Mouse (Mus musculus) left cerebral cortex, postnatal 14 days (tissue): Measurements from ENCODE around the gene Apoe. TPM values are rescaled to one million over a fixed set of nuclear protein-coding genes. Genes with fewer than 3 reads are reported as not detected.
A peak's percentile ranks its signal among the peaks of the same experiment; 100 is the strongest.

Experiments used
- DNase-seq, 2 experiments: peaks; one replicate each; pipeline ENCODE4 v3.0.0; 2021 to 2022; ENCODE audit warnings: low spot score in 2 of 2, mixed read lengths in 1 of 2
- intact Hi-C: fragments of 180-260 bp; cut with DNase I; formaldehyde crosslinking; loops from one replicate; pipeline ENCODE4 v1.15.1; 2025
- long read RNA-seq, 2 experiments: library from polyadenylated mRNA; stranded (forward); transcript quantifications; one replicate each; pipeline ENCODE4 v2.0.0; 2021
- total RNA-seq, 2 experiments: library from RNA; stranded (reverse); gene quantifications; 2 replicates each; pipeline ENCODE4 v1.2.3; 2021

The Apoe gene
- total RNA-seq: 1,000 to 10,000 TPM; 1,873 to 2,039 TPM
- long read RNA-seq, experiment 1, transcript Apoe-206 (4 exons, 1,408 nt): major isoform, 3,898 of 5,491 reads
- long read RNA-seq, experiment 1, transcript Apoe-205 (3 exons, 1,221 nt): minor isoform, 50 of 5,491 reads
- long read RNA-seq, experiment 1, transcript Apoe-210 (3 exons, 514 nt): minor isoform, 12 of 5,491 reads
- long read RNA-seq, experiment 1, partial matches to known transcripts: 15 of 5,491 reads
- long read RNA-seq, experiment 1, other reads (novel, unspliced or antisense): 1,513 of 5,491 reads
- long read RNA-seq, experiment 2, transcript Apoe-205 (3 exons, 1,221 nt): minor isoform, 56 of 4,463 reads
- long read RNA-seq, experiment 2, transcript Apoe-204 (5 exons, 817 nt): minor isoform, 5 of 4,463 reads
- long read RNA-seq, experiment 2, transcript Apoe-206 (4 exons, 1,408 nt): major isoform, 2,982 of 4,463 reads
- long read RNA-seq, experiment 2, partial matches to known transcripts: 15 of 4,463 reads
- long read RNA-seq, experiment 2, other reads (novel, unspliced or antisense): 1,400 of 4,463 reads

DNA sequence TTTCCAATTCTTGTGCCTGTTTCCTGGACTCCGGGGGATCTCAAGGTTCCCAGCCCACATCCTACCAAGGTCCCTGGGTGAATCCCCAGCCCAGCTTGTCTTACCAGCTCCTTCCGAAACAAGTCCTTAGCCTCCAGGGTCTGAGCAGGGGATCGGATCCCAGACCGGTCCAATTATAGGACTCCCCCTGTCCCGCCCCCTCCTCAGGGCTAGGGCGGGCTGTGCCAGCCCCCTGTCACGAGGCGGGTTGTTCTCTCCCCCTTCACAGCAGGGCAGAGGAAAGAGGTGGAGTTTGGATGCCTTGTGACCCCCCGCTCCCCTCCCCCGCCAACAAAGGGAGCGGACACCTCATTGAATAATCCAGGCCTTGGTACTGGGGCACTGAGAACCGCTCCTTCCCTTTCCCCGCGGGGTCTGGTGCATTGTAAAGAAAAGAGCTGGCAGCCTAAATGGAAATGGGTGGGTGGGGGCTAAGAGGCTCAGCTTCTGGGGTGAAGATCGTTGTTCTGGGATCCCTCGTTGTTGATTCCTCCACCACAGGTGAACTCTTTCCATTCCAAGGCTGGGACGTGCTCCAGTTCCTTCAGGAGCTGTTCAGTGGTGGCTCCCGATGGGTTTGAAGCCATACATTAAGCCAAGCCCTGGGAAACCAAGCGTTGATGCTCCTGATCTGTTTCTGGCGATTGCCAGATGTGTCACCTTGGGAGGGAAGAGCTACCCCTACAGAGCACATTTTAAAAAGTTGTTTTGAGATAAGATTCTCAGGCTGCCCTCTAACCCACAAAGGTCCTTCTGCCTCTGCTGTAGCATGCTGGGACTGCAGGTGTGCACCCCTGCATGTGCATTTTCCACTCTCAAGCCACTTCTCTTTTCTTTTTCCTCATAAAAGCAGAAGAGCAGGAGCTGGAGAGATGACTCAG lies at the start of gene Apoe:
TSS of gene Apoe (minus strand) at position 282 of the 920 bp plus-strand sequence.
- DNase-seq: peak; percentile 66 to 70
- intact Hi-C loops: loop anchor here (10.0 kb wide), 1 partner anchor 294 kb away; the partner anchor contains the start of genes Ckm and Klc3

DNA sequence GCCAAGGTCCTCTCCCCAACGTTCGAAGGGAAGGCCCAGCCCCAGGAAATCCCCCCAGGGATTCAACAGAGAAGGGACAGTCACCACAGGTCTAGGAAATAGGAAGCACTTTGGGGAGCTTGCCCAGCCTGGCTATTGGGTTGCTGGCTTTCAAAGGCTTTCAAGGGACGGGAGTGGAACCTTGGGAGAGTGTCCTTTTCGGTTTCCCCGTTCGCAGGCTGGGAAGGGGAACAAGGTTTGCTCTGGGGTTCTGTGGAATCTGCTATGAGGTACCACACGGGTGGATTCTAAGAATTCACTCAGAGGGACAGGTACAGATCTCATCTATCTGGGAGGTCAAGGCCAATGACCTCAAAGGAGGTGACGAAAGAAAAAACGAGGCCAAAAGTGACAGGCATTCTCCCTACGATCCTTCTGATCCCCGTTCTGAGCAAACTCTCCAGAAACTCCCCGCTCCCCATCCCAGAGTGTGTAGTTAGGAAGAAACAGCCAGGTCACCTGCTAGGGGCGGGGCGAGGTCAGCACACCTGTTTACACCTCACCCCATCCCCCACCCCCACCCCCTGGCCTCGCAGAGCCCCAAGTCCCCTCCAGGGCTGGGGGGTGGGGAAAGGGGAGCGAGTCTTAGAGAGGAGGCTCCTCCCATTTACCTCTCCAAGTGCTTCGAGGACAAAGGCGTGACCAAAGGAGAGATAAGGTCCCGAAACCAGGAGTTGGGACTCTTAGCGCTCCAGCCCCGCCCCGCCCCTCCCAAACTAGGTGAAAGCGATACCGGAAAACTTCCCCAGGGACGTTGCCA lies 48.6 kb upstream of the Apoe start:
- no peak for DNase-seq
- intact Hi-C loops: no loop called here

DNA sequence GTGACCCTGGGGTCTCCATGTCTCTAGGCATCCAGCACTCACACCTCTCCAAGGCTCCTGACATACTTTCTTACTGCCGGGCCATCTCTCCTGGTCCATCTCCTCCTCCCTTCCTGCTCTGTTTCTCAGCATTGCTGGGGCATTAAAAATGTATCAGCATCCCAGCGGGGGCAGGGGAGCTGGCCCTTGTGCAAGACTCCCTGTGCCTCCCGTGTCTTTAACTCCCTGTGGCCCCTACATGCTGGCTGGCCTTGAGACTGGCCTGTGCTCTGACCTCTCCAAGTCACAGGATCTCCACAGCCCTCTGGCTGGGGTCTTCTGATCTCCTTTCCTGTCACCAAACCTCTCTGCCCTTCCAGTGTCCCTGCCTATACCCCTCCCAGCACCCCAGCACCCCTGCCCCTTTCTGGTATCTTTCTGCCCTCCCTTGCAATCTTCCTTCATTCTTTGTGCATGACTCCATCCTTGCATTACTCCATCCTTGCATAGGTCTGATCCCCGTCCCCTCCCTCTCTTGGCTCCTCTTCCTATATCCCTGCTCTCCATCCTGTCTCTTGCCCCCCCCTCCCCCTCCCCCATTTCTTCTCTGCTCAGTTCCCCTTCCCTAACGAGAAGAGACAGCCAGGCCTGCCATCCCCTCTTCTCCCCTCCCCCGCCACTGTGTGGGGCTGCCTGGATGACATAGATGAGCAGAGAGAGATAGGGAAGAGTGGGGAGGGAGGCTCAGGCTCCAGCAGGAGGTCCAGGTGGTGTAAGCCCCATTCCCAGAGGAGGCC lies 47.6 kb upstream of the Apoe start:
- no peak for DNase-seq

DNA sequence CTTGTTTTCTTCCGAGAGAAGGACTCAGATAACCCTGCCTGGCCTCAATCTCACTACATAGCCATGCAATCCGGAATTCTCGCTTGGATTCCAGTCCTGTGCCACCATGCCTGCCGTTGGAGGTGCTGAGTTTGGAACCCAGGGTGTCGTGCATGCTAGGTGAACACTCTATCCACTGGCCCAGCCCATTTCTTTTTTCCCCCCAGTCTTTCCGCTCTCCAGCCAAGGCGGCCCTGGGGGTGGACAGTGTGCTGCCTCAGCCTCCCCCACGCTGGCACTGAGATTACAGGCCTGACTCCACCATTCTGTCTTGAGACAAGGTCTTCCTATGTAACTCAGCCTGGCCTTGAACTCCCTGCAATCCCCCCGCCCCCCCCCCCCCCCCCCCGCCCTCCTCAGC lies 47.0 kb upstream of the Apoe start:
- DNase-seq: no peak
- intact Hi-C loops: no loop called here

More for the DNA sequence above, 47.6 kb upstream of the Apoe start:
- intact Hi-C loops: no loop called here

DNA sequence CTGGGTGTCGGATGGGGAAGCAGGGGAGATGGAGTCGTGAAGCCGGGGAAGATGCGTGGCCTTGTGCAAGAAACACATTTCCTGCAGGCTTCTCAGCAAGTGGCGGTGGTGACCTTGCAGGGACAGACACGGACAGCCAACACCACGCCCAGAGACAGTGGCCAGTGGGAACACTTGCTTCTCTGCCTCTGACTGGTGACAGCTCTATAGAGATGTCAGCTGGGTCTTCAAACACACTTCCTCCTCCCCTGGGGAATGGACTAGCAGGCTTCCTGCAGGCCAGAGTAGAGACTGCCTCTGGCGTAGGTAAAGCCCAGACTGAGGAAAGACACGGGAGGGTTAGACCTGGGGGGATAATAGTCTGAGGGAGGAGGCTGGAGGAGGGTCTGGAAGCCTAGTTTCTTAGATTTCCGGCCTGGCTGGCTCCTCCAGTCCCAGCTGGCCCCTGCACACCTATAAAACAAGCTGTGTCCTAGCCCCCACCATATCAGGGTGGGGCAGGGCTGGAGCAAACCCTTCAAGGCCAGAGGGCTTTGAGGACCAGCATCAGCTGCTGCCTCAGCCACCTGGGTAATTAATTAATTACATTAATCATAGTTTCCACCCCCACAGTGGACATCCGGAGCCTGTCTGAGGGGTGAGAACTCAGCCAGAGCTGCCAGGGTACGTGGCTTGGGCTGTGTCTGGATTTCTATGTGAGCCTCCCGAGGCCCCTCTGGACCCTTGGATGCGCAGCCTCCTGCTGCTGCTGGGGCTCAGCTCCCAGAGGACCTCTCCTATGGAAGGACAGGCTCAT lies 45.8 kb upstream of the Apoe start:
- intact Hi-C loops: no loop called here
- DNase-seq: no peak

DNA sequence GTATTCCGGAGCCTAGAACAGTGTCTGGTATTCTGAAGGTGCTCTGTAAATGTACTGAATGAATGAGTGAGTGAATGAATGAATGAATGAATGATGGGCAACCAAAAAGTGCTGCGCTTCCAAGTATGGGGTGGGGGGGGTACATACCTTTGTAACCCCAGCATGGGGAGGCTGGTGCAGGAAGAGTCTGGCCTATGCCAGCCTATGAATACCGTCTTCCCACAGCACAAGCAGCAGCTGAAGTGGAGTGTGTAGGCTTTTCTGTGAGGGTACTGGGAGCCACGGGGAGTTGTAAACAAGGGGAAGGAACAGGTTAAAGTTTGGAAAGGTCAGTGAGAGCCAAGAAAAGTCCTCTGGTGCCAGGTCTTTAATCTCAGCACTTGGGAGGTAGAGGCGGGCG lies 44.8 kb upstream of the Apoe start:
- intact Hi-C loops: no loop called here
- DNase-seq: no peak

DNA sequence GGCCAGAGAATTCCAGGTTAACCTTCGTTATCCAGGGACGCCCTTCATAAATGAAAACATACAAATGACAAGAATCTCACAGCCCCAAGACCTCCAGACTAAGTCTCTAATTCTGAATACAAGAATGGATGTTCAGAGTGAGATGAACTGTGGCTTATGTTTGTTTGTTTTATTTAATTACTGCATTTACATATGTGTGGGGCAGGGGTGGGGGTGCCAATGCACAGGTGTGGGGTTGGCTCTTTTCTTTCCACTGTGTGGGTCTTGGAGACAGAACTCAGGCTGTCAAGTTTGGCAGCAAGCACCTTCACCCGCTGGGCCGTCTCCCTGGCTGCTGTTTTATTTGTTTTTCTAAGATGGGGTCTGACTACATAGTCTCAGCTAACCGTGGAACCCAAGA lies 43.5 kb upstream of the Apoe start:
- intact Hi-C loops: no loop called here
- DNase-seq: no peak

DNA sequence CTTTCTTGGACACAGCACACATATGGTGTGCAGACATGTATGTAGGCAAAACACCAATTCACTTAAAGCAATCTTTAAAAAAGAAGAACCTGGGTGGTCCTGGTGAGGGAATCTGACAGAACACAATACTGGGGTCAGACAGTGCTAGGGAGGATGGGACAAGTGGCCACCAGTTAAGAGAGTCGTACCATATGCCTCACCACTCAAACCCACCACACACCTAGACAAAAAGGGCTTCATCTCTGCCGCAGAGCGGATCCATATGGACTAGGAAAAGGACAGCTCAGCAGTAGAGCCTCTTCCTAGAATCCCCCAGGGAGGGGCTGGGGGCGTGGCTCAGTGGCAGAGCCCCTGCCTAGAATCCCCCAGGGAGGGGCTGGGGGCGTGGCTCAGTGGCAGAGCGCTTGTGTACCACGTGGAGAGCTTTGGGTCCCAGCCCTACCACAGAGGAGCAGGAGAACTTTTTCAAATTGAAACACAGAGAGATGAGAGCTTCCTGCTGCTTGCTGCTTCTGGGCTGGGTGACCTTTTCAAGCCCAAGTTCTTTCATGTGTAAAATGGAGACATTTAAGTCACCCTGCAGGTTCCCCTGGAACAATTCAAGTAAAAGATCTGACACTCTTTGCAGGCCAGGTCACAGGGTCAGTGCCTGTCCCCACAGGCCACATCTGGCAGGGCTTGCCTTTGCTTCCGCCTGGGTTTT lies 42.5 kb upstream of the Apoe start:
- intact Hi-C loops: no loop called here
- DNase-seq: no peak

DNA sequence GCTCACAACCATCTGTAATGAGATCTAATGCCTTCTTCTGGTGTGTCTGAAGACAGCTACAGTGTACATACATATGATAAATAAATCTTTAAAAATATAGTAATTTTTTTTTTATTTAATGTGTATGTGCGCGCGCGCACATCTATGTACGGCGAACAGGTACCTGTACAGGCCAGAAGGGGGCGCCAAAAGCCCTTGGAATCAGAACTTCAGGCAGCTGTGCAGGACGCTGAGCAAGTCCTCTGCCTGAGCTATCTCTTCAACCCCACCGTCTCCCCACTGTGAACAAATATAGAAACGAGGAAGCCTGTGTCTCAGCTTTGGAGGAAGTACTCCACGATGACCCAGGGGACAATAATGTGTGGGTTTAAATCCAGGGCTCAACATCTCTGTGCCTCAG lies 41.3 kb upstream of the Apoe start:
- DNase-seq: no peak
- intact Hi-C loops: no loop called here

DNA sequence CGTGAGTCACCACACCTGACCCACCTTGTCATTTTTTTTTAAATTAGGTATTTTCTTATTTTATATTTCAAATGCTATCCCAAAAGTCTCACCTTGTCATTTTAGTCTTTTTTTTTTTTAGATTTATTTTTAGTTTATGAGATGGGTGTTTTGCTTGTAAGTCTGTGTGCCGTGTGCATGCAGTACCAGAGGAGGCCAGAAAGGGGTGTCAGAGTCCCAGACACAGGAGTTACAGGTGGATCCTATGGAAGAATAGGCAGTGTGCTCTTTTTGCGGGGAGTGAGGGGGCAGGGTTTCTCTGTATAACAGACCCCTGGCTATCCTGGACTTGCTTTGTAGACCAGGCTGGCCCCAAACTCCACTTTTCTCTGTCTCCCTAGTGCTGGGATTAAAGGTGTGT lies 39.8 kb upstream of the Apoe start:
- intact Hi-C loops: no loop called here
- no peak for DNase-seq

DNA sequence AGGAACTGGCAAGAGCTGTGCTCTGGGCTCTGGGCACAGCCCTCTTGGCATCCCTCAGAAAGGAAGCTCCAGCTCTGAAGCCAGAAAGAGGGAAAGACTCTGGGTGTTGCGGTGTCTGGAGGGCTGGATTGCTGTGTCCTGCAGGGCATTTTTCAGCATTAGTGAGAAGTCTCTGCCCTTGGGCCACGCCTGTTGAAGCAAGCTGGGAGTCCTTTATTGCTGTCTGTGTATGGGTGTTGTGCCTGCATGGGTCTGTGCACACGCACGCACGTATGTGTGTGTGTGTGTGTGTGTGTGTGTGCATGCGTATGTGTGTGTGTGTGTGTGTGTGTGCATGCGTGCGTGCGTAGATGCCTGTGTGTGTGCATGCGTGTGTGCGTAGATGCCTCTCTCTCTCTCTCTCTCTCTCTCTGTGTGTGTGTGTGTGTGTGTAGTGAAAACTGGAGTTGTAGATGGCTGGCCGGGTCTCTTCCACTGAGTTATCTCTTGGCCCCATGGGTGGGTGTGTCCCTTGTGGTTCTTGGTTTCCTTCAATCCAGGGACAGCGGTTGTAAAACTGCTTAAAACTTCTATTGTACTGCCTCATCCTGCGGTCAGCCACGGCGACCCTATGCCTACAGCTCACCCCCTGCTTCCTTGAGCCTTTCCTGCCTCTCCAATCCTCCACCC lies 37.5 kb upstream of the Apoe start:
- intact Hi-C loops: no loop called here
- no peak for DNase-seq

DNA sequence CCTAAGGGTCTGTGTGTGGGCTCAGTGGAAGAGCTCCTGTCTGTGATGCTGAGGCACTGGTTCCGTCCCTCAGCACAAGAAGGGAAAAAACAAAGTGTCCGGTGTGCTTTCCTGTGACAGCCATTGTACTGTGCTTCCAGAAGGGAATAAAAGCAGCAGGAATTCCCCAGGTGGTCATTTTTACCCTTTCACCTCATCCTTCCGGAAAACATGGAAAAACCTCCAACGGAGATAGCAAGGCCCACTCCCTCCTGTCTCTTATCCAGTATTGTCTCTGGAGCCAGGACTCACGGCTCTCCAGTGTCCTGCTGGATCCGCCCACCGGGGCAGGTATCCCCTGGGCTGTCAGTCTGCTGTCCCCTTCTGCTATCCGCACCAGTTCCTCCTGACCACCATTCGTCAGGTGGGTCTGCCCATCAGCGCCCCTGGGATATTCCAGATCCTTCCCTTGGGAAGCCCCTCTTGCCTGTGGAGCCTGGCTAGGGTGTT lies 35.2 kb upstream of the Apoe start:
- intact Hi-C loops: no loop called here
- no peak for DNase-seq

DNA sequence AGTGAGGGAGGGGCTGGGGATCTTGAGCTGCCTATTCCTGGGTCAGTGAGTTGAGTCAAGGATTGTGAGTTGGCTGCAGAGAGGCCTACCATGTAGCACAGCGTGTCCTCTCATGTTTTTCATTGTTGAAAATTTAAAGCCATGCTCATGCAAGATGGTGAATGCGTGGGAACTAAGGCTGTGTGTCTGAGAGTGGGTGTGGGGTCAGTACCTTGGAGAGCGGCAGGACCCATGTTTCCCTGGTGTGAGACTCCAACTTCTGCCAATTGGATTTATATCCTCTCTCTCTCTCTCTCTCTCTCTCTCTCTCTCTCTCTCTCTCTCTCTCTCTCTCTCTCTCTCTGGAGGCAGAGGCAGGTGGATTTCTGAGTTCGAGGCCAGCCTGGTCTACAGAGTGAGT lies 27.6 kb upstream of the Apoe start:
- no peak for DNase-seq
- intact Hi-C loops: no loop called here

DNA sequence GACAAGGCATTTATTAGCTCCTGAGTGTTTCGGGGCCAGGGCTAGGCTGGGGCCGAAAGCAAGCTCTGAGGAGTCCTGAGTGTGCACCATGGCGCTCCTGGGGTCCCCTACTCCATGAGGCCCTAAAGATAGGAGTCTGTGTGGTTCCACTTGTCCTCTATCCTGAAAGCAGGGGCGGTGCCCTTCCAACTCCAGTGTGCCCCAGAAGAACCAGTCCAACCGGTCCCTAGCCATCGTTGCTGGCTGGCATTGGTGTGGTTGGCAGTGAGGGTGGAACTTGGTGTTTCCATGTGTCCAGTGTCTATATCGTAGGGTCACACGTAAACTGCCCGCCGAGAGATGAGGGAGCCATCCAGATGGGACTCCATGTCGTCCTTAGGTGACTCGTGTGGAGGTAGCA lies 25.2 kb upstream of the Apoe start:
- no peak for DNase-seq
- intact Hi-C loops: no loop called here

DNA sequence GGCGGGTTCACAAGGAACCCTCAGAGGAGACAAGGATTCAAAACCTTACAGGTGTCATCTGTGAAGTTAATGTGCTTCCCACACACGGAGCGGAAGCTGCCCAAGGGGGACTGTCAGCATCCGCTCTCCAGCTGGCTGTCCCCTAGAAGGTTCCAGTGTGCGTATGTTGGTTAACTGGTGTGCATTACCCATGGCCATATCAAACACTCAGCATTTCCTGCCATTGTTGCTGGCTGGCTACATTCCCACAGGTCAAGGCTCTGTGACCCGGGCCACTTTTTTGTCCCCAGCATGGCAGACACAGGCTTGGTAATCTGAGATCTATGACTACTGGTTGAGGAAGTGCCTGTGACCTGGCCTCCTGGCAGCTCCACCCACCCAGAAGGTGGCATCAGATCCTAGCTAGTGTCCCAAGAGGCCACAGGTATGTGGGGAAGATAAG lies 23.8 kb upstream of the Apoe start:
- no peak for DNase-seq
- intact Hi-C loops: no loop called here

DNA sequence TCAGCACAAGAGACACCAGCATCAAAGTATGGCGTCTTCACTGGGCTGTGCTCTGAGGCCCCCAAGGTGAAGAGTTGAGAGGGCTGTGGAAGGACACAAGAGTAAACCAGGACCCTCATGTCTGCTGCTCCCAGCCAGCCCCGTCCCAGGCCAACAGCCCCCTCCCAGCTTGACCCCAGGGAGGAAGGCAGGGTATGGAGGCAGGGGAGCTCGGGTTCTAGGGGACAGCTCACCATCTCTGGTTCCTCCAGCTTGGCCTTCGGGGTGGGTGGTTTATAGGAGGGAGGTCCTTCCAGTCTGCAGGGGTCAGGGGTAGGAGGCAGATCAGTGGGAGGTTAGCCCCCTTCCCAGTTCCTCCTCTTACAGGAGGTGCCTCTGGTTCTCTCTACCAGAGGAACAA lies 20.2 kb upstream of the Apoe start:
- no peak for DNase-seq
- intact Hi-C loops: no loop called here
